Mouse (Mus musculus) ES-Bruce4 (cell line): ENCODE data around the gene Fabp6. TPM values are rescaled to one million over a fixed set of nuclear protein-coding genes. Genes with fewer than 3 reads are reported as not detected.
A peak's percentile ranks its signal among the peaks of the same experiment; 100 is the strongest.

Experiments
- H3K27ac ChIP-seq: 2 replicates; pipeline ENCODE4 v1.5.1; 2012; ENCODE audit warnings: low read length, inconsistent platforms; ENCODE audit not compliant: insufficient read depth
- H3K27me3 ChIP-seq: 2 replicates; pipeline ENCODE4 v1.6.1; 2012; ENCODE audit warnings: mild to moderate bottlenecking, low read length, inconsistent platforms; ENCODE audit not compliant: control insufficient read depth, poor library complexity, insufficient read depth, severe bottlenecking
- H3K36me3 ChIP-seq: 2 replicates; pipeline ENCODE4 v1.6.1; 2012; ENCODE audit warnings: inconsistent platforms, mild to moderate bottlenecking, low read length, moderate library complexity; ENCODE audit not compliant: control insufficient read depth, poor library complexity, insufficient read depth, severe bottlenecking
- H3K4me1 ChIP-seq: one replicate; pipeline ENCODE4 v1.8.1; 2011; ENCODE audit warnings: low read length; ENCODE audit not compliant: control insufficient read depth, insufficient read depth
- H3K4me3 ChIP-seq: 2 replicates; pipeline ENCODE4 v1.5.1; 2011; ENCODE audit warnings: low read depth, mild to moderate bottlenecking, low read length
- H3K9ac ChIP-seq: 2 replicates; pipeline ENCODE4 v1.6.1; 2012; ENCODE audit warnings: low read depth, mild to moderate bottlenecking, inconsistent platforms; ENCODE audit not compliant: poor library complexity, severe bottlenecking
- H3K9me3 ChIP-seq: replicated peaks from 2 replicates; pipeline ENCODE4 v1.6.1; 2012; ENCODE audit warnings: mild to moderate bottlenecking, low read length, inconsistent platforms; ENCODE audit not compliant: control insufficient read depth, poor library complexity, insufficient read depth, severe bottlenecking
- CTCF ChIP-seq: IDR thresholded peaks from one replicate; pipeline ENCODE4 v1.8.1; 2011; ENCODE audit warnings: low read depth, low read length
- EP300 ChIP-seq: IDR thresholded peaks from 2 replicates; pipeline ENCODE4 v1.6.1; 2011; ENCODE audit warnings: low read depth, low read length; ENCODE audit not compliant: insufficient read depth
- POLR2A ChIP-seq: IDR thresholded peaks from one replicate; pipeline ENCODE4 v1.8.1; 2011; ENCODE audit warnings: low read length; ENCODE audit not compliant: insufficient read depth
- polyA plus RNA-seq: library from polyadenylated mRNA; stranded (reverse); fragments of >200 nt; gene quantifications from 2 replicates; pipeline ENCODE4 v1.2.4, GENCODE M21; 2011; ENCODE audit warnings: low read depth; ENCODE audit not compliant: missing spikeins, insufficient read depth, insufficient read length

The Fabp6 gene
- polyA plus RNA-seq, 1 experiment = not detected

DNA sequence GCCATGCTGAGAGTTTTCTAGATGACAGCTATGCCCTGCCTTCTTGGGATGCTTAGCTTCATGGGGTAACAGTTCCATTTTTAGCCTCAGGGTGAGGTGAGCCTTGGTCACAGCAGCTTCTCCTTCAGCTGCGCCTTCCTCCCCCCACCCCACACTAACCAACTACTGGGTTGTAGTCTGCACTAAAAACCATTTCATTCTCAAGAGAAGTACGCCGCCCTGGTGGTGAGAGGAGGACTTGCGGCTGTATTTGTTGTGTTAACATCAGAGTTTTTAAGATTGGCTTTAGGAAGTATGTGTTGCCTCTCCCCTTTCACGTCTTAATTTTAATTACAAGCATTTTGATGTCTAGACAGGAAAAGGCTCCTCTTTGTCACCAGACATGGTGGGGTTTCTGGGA, 33.1 kb downstream of the Fabp6 start:
- H3K9me3 ChIP-seq = no peaks in the 10 kb centered on the region
- H3K27ac ChIP-seq = no peak overlapping the region
- no peak overlapping the region for H3K4me3 ChIP-seq
- peaks cover 9% of the 10 kb centered on the region for H3K4me1 ChIP-seq
- H3K27me3 ChIP-seq = no peaks in the 10 kb centered on the region
- H3K36me3 ChIP-seq = no peaks in the 10 kb centered on the region
- TF ChIP-seq EP300 (no peak), CTCF (peak; percentile 47)
- H3K9ac ChIP-seq = no peak overlapping the region

DNA sequence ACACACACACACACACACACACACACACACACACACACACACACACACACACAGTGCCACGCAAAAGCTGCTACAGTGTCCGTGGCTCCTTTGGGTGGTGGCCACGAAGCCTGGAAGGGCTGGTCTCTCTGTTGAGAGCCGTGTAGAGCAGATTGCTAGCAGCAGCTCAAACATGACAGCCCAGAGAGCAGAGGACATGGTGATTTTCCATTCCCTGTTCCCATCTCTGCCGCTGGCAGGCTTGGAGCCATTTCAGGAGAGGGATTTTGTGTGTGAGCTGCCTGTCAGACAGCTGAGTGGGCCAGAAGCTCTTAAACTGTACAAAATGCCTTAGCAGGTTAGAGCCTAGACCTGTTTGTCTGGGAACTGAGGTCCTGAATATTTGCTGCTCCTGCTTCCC, 34.6 kb downstream of the Fabp6 start:
- H3K27me3 ChIP-seq = no peaks in the 10 kb centered on the region
- H3K4me1 ChIP-seq = peaks cover 9% of the 10 kb centered on the region
- TF ChIP-seq EP300 = no peak
- no peak for TF ChIP-seq CTCF
- no peak for TF ChIP-seq POLR2A
- H3K27ac ChIP-seq = no peak overlapping the region
- no peaks in the 10 kb centered on the region for H3K9me3 ChIP-seq
- no peak overlapping the region for H3K4me3 ChIP-seq
- no peaks in the 10 kb centered on the region for H3K36me3 ChIP-seq
- H3K9ac ChIP-seq = no peak overlapping the region

DNA sequence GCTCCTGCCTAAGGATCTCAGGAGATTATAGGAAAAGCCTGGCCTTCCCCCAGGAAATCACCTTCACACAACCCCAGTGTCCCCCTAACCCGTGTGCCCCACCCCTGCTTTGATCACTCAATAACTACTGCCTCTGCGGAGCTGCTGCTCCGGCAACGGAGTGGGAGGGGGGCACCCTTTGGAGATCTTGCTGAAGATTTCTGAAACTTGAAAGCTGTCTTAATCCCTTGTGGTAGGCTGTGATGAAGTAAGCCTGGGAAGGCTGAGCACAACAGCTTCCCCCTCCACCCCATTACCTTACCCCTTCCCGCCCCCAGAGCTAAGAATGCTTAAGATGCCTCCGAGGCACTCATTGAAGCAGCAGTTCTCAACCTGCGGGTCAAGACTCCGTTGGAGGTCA, 35.5 kb downstream of the Fabp6 start:
- TF ChIP-seq CTCF = no peak
- no peak for TF ChIP-seq POLR2A
- TF ChIP-seq EP300 = no peak

DNA sequence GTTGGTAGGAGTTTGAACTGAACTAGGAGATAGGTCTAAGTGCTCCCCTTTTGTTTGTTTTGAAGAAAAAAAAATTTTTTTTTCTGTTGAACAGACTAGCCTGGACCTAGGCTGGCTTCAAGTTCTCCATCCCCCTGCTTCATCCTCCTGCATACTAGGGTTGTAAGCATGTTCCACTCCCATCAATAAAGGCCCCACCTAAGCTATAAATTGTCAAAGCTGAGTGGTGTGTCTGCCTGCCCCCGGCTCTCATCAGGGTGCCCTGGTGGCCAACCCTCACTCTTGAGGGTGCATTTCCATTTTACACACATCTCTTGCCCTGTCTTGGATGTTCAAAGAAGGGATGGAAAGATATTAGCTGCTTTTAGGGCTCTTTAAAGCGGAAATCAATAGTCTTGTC, 35.9 kb downstream of the Fabp6 start:
- no peaks in the 10 kb centered on the region for H3K9me3 ChIP-seq
- no peaks in the 10 kb centered on the region for H3K27me3 ChIP-seq
- H3K27ac ChIP-seq = no peak overlapping the region
- no peak for TF ChIP-seq EP300
- TF ChIP-seq POLR2A = no peak
- no peak for TF ChIP-seq CTCF
- H3K4me3 ChIP-seq = no peak overlapping the region
- no peaks in the 10 kb centered on the region for H3K36me3 ChIP-seq
- peaks cover 9% of the 10 kb centered on the region for H3K4me1 ChIP-seq
- no peak overlapping the region for H3K9ac ChIP-seq

More for the DNA sequence above, 35.5 kb downstream of the Fabp6 start:
- Histone ChIP-seq H3K27ac (no peak overlapping the region), H3K4me3 (no peak overlapping the region), H3K36me3 (no peaks in the 10 kb centered on the region), H3K27me3 (no peaks in the 10 kb centered on the region), H3K4me1 (peaks cover 9% of the 10 kb centered on the region), H3K9ac (no peak overlapping the region), H3K9me3 (no peaks in the 10 kb centered on the region)

DNA sequence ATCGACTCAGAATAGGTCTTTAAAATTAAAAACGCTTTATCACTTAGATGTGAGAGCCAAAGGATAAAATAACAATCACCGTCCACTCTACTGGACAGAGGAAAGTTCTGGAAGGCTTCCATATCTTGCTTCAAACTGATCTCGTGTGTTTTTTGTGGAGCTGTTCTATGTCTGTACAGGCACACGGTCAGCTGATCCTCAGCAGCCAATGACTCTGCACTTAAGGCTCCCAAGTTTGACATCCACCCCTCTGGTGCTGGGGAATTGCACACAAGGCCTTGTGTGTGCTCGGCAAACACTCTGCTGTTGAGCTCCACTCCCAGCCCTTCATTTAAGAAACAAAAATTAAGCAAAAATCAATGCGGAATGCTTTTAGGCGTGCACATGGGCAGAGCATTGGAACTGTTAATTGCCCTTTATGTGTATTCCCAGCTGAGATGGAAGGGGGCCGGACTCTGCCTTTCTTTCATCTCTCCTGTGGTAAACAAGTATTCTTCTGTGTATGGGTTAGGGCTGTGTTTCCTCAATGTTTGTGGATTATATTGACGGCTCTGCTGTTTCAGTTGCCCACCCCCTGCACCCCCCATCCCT, 37.6 kb downstream of the Fabp6 start:
- no peak overlapping the region for H3K9ac ChIP-seq
- H3K4me3 ChIP-seq = no peak overlapping the region
- H3K27ac ChIP-seq = no peak overlapping the region
- no peaks in the 10 kb centered on the region for H3K36me3 ChIP-seq
- no peaks in the 10 kb centered on the region for H3K27me3 ChIP-seq
- peaks cover 6% of the 10 kb centered on the region for H3K4me1 ChIP-seq
- no peak for TF ChIP-seq EP300
- no peak for TF ChIP-seq CTCF
- TF ChIP-seq POLR2A = no peak
- H3K9me3 ChIP-seq = no peaks in the 10 kb centered on the region

GRCm38 (mm10) chr11:43559515-43560292, 41.6 kb downstream of the Fabp6 start:
- H3K27ac ChIP-seq = no peak overlapping the region

More at GRCm38 (mm10) chr11:43559515-43560292, 41.6 kb downstream of the Fabp6 start:
- peaks cover 4% of the 10 kb centered on the region for H3K4me1 ChIP-seq
- H3K9ac ChIP-seq = no peak overlapping the region
- no peak for TF ChIP-seq POLR2A
- no peak for TF ChIP-seq CTCF
- no peak for TF ChIP-seq EP300
- H3K4me3 ChIP-seq = no peak overlapping the region
- H3K27me3 ChIP-seq = no peaks in the 10 kb centered on the region
- peaks cover 5% of the 10 kb centered on the region; the same call in 1 of the 2 replicates for H3K36me3 ChIP-seq
- H3K9me3 ChIP-seq = no peaks in the 10 kb centered on the region
